Mouse (Mus musculus) embryo, embryonic 9.5 days (tissue): Measurements from ENCODE around the gene Mfsd10.

Experiments
- DNase-seq: peaks from one replicate; pipeline ENCODE4 v3.0.0-alpha.2; 2017; ENCODE audit errors: extremely low spot score

Gene Mfsd10

DNA sequence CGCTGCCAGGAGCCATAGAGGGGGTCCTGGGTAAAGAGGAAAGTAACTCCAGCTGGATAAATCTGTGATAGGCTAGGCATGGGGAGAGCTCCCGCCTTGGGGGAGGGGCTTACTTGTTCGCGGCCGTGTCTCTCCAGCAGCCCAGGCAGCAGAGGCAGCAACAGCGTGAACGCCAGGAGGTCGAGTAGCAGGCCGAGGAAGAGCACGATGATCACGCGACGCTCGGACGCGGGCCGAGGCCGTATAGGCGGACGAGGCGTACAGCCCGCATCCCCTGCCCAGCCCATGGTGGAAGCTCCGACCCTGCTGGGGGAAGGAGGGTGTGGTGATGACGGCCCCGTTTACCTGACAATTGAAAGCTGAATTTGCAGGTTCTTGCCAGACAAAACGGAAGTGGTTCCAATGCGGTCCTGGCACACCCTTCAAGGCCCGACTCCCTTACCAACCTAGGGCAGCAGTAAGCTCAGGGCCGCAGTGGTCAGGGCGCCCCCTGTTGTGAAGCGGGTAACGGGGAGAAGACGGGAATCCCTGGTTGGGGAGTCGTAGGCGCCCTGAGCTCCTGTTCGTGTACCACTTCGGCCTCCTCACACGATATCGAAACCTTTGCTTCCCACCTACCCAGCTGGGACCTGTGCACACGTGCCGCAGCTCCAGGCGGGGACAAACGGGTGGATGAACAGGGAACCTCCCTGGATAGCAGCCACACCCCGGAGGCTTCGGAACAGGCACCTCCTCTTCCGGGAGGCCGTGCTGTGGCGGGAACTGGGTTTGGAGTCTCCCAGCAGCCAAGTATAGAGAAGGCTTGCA is at the start of gene Mfsd10:
Gene Mfsd10 (minus strand): TSS at position 732 of the 807 bp plus-strand sequence.
- DNase-seq = peak; percentile 81

- no peak for DNase-seq
These were observed 33.3 kb upstream of the Mfsd10 start for GRCm38 (mm10) chr5:34670280-34670679.

DNA sequence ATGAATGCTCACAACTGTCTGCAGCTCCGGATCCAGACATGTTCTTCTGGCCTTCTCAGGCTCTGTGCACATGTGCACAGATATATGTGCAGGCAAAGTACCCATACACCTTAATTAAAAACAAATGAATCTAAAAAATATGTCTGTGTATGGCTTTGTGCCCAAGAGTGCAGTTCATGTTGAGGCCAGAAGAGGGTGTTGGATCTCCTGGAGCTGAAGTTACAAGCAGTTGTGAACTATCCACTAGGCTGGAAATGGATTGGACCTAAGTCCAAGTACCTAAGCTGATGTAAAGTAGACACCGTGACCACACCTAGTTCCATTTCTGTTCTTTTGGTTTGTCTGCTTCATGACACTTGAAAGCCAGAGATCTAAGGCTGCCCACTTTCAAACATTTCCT is 32.5 kb upstream of the Mfsd10 start:
- DNase-seq = no peak

DNA sequence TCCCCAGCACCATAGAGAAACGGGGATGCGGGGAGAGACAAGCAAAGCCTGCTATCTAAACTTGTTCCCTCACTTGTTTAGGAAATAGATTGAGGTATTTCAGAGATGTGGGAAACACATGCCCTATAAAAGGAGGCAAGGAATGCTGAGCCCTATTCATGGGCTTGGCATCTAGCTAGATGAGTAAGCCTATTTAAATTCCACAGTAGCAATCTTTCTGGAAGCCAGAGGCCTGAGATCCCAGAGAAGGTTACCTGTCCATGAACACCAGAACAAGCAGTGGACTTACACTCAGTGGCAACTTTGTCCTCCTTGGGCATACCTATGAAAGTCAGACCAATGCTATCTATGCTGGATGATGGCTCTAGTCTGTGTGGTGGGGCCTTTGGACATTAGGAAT is 26.2 kb upstream of the Mfsd10 start:
- no peak for DNase-seq

- DNase-seq = no peak
These were observed 24.9 kb upstream of the Mfsd10 start for GRCm38 (mm10) chr5:34661909-34662308.

- DNase-seq = no peak
These were observed 23.6 kb upstream of the Mfsd10 start for GRCm38 (mm10) chr5:34660591-34661130.

DNA sequence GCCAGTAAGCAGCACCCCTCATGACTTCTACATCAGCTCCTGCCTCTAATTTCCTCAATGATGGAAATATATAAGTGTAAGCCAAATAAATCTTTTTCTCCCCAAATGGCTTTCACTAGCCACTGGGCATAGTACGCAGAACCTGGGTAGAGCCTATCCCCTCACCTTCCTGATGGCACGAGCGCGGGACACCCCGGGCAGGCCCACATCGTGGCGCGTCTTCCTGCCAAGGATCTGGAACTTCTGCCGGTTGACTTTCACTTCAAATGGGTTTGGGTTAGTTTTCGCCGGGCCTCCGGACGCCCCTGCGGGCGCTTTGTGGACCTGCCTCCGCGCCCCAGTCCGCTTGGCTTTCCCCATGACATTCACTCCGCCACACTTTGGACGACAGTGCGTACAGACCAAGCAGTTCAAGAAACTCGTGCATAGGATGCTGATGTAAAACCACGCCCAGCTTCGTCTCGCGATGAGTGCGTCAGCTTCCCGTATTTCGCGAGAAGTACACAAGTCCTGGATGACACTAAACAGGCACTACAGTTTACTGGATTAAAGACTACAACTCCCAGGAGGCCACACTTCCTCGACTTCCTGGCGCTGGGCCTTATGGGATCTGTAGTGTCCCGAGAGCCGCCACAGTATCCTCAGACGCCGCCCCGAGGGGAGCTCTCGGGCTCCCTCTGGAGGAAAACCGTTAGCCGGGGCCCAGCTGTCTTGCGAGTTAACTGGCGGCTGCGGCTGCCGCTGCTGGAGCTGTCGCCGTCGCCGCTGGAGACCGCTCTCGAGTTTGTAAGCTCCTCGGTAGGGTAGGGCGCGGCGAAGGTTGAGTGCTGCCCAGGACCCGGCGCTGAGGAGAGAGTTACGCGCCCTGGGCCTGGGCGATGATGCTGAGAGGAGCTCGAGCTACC is 22.9 kb upstream of the Mfsd10 start, which contains the start of the genes Nop14 and Grk4:
Gene Nop14 (minus strand): TSS at position 463 of the 905 bp plus-strand sequence.
Gene Grk4 (plus strand): TSS at position 694 of the 905 bp plus-strand sequence.
- peak; percentile 99 for DNase-seq

- DNase-seq = no peak
These were observed 20.5 kb upstream of the Mfsd10 start for GRCm38 (mm10) chr5:34657556-34657955.

DNA sequence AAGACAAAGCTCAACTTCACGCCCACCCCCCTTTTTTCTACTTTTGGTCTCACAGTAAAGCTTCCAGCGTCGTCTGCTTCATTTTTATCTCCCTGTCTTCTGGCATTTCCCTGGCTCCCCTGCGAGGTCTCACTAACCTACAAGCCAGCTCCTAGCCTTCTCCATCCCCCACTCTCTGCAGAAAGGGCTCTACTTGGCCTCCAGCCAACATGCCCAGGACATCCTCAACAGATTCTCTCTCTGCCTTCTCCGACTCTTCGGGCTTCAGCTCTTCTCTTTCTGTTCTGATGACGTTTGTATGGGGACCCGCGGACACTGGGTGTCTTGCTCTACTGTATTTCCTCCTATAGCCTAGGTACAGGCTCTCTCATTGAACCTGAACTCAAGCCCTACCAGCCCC is 17.9 kb upstream of the Mfsd10 start:
- no peak for DNase-seq

DNA sequence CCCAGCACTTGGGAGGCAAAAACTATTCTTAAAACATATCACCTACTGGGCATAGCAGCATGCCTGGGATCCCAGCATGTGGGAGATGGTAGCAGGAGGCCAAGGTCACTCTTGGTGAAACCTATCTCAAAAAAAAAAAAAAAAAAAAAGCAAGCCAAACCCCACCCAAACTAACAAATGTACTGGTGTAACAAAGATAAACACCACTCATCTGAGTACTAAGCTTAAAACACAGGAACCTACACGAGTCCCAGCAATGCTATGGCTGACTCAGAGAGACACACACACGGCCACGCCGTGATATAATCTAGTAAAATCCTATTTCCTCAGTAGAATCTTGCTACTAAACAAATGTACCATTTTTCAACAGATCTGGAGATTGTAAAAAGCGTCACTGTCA is 15.9 kb upstream of the Mfsd10 start:
- DNase-seq = no peak

- peak; percentile 64 for DNase-seq
These were observed 10.6 kb upstream of the Mfsd10 start for GRCm38 (mm10) chr5:34647581-34647980.

DNA sequence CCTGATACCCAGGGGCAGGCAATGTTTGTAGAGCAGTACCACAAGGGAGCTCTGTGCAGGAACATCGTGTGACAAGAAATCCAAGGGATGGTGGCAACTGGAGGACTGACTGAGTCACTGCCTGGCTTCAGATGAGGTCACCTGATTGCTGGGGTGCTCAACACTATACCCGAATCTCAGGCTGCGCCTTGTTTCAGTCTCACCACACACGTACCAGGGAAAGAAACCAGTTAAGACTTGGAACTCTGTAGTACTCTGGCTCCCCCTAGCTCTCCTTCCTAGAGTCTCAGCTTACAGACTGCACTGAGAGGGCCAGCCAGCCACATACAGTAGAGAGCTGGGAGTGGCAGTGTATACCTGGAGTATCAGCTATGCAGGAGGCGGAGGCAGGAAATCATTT is 5.9 kb upstream of the Mfsd10 start:
- peak; percentile 37 for DNase-seq

- DNase-seq = no peak
These were observed 5.0 kb upstream of the Mfsd10 start for GRCm38 (mm10) chr5:34641991-34642390.

- no peak for DNase-seq
These were observed 662 bp upstream of the Mfsd10 start for GRCm38 (mm10) chr5:34637591-34638156.

GRCm38 (mm10) chr5:34635665-34636192 is 1.3 kb downstream of the Mfsd10 start:
- DNase-seq = no peak

DNA sequence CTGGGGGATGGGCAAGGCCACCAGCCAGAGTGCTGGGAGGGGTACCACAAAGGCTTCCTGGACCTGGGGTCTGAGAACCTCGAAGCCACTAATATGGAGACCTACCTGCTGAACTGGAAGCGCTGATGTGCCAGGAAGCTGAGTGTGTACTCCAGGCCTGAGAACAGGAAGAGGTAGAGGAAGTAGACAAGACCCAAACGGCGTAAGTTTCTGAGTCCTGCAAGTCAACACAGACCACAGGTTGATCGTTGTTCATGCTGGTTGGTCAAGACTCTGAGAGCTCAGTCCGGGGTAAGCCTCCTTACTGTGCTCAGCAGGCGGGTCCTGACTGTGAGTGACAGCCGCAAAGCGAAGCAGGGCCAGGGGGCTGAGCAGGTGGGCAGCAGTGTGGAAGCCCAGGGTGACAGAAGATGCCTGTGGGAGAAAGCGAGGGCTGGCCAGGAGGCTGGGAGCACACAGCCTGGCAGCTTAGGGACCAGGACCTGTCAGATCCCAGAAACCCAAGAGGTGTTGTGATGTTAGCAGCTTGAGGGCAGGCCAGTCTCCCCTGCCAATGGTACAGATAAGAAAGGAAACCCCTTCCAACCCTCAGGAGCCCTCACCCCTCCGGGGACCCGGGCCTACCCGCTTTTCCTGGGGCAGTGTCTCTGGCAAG is 2.1 kb downstream of the Mfsd10 start:
- DNase-seq = no peak

DNA sequence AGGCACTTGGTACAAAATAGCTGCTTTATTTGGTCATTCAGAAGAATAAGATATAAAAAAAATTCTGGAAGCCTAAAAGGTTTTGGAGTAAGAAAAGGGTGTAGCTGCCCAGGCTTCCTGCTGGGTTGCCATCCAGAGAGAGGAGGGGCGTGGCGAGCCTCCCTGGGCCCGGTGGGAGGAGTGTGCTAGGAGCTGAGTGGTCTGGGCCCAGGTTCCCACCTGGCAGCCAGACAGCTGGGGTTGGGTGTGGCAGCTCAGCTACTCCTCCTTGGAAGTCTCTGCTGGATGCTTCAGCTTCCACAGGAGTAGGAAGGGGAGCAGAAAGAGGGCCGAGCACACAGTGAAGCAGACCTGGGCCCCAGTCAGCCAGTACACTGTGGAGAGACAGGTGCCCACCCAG is 3.4 kb downstream of the Mfsd10 start:
- no peak for DNase-seq

DNA sequence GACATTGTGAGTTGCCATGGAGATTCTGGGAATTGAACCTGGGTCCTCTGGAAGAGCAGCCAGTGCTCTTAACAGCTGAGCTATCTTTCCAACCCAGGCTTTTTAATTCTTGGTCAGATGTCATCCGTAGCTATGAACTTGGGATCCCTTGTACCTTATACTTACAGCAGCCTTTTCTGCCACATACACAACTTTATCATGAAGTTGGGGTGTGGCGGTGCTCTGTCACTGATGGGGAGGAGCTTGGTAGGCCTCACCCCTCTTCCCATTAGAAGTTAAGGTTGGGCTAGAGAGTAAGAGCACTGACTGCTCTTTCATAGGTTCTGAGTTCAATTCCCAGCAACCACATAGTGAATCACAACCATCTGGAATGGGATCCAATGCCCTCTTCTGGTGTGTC is 4.0 kb downstream of the Mfsd10 start:
- no peak for DNase-seq

DNA sequence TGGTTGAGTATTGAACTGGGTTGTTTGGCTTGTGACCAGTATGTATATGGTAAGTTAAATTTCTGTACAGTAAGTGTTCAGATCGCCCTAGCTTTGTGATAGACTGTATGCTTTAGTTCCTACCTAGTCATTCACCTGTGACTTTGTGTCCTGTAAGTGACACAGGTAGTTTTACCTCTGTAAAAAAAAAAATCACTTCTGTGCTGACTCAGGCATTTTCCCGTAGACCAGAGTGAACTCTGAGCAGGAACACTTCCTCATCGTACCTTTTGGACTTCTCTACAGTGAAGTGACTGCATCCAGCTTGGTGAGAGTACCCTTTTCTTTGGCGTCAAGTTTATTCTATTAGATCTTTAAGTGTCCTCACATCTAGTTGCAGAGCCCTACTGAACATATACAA is 27.0 kb downstream of the Mfsd10 start:
- no peak for DNase-seq

- no peak for DNase-seq
These were observed 28.8 kb downstream of the Mfsd10 start for GRCm38 (mm10) chr5:34608226-34608625.
